Mouse (Mus musculus): ENCODE measurements at regions not wholly inside any gene's neighbourhood (a gene's known extent, or its start where the extent isn't known, plus 50 kb on each side); places are given as distances from the start of the nearest gene placed in this dataset.
A peak's percentile ranks its signal among the peaks of the same experiment; 100 is the strongest.

DNA sequence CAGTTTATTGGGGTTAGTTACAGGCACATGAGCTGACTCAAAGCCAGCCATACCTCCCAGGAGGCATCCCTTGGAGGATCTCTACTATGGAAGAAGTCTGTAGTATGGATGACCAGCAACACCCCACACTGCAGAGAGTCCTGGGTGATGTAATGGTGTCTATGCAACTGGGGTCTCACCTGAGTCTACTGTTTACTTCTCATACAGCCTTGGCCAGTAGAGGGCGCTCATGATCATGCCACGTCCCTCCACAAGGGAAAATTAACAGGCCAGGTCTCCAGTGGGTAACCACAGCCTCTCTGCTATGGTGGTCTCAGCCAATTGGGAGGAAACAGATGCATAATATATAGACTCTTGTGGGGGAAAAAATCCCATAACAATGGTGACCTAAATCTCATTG is 111.7 kb downstream of the Cdh26 start:
- intact Hi-C loops (cut with DNase I), result no loop called here
- DNase-seq, result peak in 1 of 2 experiments; percentile 12

DNA sequence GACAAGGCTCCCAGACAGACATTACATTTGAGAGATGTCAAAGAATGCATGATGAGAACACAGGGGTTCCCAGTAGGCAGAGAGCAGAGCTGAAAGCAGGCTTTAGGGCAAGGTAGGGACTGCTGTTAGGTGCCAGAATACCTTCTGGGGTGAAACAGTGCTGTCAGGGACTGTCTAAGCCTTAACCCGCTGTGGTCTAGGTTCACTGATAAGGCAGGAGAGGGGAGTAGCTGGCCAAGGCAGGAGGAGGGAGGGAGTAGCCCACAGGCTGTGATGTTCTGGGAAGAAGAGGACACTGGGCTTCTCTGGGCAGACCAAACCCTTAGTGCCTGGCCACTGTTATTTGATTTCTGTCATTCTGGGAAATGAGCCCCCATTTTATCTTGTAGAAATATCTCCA is 114.1 kb downstream of the Cdh26 start:
- DNase-seq, result no peak
- intact Hi-C loops (cut with DNase I), result no loop called here

DNA sequence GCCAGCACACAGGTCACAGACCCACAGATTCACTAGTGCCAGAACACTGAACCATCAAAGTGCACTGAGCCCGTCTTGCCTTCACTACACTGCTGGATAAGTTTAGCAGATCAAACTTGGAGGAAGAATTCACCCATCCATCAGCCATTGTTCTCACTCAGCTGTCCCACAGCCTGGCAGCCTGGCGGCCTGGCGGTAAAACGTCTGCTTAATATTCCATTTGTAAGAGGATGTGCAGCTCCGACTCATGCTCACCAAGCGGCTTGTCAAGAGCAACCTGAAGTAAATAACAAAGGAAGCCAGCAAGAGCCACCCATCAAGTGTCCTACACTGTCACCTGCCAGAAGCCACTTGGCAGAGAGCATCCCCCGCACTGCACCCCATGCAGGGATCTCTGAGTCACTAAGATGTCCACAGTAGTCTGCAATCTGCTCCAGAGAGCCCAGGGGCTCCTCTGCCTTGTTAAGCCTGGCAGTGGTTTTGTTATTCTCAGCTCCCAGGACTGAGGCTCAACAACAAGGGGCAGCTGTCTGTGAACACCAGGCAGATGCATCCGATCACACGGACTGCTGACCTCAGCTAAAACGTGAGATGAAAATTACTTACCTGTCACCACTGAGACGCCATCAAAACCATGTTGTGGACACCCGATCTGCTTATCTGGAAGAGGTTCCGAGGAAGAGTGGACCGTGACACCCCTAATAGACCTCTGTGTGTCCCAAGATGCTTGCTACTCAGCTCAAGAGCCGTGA is 115.4 kb downstream of the Cdh26 start:
- DNase-seq, result no peak
- intact Hi-C loops (cut with DNase I), result no loop called here

DNA sequence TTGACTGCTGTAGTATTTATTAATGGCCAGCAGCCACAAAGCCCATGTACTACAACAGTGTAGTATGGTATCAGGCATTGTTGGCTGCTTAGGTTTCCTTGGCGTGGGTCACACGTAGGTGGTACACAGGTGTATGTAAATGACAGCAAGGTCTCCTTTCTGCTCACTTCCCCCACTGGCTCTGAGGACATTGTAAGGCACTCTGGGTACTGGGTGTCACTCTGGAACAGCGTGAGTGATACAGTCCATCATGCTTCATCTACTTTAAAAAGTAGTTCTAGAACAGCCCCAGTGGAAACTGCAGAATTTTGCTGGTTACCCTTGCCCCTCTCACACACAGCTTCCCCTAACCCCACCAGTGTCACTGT is 116.0 kb downstream of the Cdh26 start:
- no peak for DNase-seq
- intact Hi-C loops (cut with DNase I), result no loop called here

DNA sequence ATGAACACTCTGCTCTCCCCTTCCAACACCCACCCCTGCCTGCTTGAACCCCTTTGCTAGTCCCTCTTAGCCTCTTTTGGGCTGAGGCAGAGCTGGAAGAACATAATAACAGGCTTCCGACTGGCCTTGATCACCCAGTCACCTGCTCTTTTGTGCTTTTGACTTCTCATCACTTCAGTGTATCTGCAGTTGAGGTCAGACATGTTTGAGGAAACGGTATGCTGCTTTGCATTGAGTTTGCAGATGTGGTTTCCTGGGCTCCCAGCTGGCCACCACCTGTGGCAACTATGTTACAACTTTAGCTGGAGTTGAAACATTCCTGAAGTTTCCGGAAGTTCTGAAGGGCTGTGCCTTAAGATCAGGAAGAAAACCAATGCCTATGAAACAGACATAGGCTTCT is 116.6 kb downstream of the Cdh26 start:
- no peak for DNase-seq
- intact Hi-C loops (cut with DNase I), result no loop called here

DNA sequence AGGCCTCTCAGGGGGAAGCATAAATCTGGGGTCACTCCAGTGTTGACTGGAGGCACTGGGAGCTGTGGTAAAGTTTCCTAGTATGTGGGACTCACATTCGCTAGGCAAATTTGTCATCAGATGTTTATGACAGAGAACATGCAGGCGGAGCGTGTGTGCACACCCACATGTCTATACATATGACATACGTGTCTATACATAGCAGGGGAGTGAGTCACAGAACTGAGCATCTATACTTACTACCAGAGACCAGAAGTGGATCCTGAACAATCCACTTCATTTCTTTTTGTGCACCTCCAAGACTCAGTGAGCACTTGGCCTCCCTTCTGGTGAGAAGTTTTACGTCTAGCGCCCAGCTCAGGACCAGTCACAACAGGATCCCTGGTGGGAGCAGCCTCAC is 118.6 kb downstream of the Cdh26 start:
- DNase-seq, result no peak
- intact Hi-C loops (cut with DNase I), result no loop called here

DNA sequence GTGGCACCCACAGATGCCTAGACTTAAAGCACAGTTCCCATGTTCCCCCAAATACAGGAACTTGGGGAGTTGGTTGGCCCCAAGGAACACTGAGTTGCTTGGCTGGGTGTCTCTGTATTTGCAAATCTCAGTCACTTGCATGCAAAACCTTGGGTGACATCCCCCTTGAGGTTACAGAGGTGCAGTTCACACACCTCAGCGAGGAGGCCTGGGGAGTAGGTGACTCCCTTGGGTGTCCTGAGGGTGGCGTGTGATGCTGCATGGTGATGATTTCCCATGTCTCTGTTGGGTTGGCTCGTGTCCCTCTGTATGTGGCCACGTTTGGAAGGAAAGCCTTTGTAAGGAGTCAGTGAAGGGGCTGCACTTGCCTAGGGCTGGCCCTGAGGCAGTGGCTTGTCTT is 123.4 kb downstream of the Cdh26 start:
- DNase-seq, result no peak
- intact Hi-C loops (cut with DNase I), result no loop called here

DNA sequence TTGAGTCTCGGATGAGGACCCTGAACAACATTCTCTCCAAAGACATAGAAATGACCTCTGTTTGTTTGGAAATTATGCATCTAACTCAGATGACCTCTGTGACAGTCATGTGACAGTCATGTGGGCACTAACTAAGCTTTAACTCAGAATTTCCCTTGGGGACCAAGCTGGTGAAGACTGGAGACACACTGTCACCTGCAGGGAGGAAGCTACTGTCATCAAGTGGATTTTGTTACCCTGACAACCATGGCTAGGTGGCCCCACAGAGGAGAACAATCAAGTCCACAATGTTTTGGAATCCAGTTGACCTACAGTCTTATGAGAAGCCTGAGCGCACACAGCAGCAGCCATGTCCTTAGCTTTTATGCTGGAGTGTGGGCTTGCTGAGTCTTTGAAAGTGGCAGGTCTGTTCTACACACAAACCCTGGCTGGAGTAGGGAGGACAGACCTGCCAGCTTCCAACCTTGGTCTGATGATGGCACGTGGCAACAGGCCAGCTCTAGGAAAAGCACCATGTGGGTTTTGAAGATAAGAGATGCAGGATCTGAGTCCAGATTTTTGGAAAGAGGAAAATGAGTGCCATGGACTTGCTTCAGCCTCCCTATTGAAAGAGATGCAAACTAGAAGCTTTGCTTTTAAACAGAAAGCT is 125.5 kb downstream of the Cdh26 start:
- DNase-seq, result no peak
- intact Hi-C loops (cut with DNase I), result no loop called here

DNA sequence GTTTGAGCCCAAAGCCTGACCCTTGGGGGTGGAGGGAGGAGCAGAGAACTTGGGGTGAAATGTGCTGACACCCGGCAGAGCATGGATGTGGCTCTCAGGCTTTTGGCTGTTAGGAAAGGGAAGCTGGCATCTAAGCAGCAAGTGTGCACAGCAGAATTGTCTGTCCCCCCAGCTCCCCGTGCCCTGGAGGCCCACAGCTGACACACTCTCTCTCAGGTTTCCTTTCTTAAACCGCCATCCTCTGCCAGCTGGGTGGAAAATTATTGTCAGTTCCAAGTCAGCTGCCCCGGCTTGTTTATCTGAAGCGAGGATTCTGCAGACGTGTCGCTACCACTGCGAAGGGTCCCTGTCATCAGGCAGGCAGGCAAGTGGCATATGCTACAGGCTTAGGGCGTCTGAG is 127.6 kb downstream of the Cdh26 start:
- no peak for DNase-seq
- intact Hi-C loops (cut with DNase I), result no loop called here

DNA sequence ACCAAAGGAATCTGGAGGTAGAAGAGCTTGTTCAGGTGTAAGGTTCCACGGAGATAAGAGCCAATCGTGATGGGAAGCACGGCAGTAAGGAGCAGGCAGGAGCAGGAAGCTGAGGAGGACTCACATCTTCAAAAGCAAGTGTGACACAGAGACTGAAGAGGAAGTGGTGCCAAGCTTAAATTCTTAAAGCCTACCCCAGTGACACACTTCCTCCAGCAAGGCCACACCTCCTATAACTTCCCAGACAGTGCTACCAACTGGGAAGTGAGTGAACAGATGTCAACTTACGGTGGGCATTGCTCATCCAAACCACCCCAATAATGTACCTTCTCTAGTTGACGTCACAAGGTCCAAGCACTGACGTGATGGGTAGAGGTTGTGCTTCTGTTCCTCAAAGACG is 133.0 kb downstream of the Cdh26 start:
- intact Hi-C loops (cut with DNase I), result no loop called here

DNA sequence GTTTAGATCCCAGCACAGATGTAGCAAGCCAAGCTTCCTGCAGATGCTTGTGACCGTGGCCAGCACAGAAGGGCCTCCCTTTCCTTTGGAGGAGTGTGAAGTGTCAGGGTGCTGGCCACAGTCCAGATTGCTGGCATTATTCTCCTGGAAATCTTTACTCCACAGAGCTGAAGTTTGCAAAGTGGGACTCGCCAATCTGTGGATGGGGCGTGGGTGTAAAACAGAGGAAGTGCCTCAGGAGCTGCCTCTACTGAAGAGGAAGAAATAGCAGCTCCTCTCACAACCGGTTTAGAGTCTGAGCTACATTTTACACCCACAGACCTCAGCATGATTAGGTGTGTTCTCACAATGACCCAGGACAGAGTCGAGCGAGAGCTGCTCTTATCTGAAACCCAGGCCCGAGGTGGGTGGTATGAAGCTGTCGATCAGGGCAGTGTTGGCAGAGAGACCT is 135.1 kb downstream of the Cdh26 start:
- intact Hi-C loops (cut with DNase I), result no loop called here
- no peak for DNase-seq

More for the DNA sequence above, 133.0 kb downstream of the Cdh26 start:
- DNase-seq, result no peak

DNA sequence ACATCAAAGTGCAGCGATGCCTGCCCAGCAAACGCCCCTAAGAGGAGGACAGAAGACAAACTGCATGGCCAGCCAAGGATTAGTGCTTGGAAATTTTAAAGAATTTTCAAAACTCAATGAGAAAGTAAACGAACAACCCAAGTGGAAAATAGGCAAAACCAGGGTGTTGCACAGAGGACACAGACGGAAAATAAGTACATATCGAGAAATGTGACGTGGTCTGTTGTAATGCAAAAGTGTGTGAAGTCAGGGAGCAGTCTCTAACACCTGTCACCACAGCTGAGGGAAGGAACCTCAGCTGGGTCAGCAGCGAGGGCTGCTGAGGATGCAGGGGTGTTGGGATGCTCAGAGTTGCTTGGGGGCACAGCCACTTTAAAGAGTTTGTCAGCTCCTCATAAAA is 137.2 kb downstream of the Cdh26 start:
- no peak for DNase-seq
- intact Hi-C loops (cut with DNase I), result no loop called here

DNA sequence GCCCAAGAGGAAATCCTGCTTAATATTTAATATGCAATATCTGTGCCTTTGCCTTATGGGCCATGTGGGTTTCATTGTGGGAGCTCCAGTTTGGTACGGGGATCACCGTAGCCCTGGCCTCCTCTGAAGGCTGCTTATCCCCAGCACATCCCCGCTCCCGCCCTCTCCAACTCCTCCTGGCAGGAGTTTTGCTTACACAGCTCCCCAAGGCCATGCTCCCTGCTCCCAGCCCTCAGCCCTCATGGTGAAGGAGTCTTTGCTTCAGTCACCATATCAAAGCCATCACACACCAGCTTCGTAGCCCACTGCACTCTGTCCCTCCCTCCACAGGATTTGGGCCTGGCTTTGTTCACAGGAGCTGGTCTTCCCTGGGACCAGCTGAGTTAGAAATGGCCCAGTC is 142.0 kb downstream of the Cdh26 start:
- intact Hi-C loops (cut with DNase I), result no loop called here
- DNase-seq, result no peak

DNA sequence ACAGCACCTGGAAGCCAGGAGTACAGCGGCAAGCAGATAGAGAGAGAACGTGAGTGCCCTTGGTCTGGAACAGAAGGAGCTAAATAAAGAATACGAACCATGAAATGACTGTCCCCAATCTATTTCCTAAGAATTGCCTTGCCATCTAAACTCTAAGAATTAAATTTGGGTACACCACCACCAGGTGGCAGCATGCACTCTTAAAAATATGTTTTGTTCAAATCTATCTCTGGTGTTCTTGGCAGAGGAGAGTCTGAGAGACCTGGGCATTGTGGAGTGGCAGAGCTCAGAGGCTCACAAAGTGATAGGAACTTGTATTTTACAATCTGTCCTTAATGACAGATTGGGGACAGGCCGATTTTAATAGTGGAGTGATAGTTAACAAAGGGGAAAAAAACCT is 144.5 kb downstream of the Cdh26 start:
- intact Hi-C loops (cut with DNase I), result loop anchor here (2.0 kb wide), 1 partner anchor 90 kb away; no protein-coding TSS in a partner anchor
- DNase-seq, result peak in 1 of 2 experiments; percentile 36

DNA sequence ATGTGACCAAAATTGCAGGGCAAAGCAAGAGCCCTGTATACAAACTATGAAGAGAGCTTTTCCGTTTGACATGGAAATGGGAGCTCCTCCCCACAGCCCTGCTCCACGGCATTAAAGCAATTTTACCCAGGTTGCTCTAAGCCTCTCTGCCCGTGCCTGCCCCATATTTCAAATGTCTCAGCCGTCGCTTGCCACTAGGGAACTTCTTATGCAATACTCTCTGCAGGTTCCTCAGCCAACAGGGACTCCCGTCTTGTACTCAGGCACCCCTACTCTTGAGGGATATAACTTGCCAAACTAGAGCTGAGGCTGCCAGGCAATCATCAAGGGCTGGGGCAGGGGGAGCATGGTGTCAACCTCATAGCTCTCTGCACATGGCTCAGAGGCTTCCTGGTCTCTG is 145.1 kb downstream of the Cdh26 start:
- intact Hi-C loops (cut with DNase I), result loop anchor here (2.0 kb wide), 1 partner anchor 89 kb away; no protein-coding TSS in a partner anchor
- DNase-seq, result no peak

DNA sequence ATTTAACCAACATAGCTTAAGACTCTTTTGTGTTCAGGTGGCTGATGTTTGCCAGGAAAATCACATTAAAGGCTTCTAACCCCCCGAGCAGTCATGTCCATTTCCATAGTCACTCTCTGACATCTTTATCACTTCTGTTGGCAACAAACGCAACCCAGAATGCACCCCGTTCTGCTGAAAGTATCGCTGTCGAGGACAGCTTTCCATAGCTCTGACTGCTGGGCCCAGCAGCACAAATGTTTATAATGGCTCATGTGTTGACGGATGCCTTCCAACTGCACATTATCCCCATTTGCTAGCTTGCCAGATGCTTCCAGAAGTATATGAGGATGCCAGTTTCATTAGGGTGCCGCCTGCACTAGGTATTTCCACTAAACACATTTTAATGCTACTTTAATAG is 145.7 kb downstream of the Cdh26 start:
- no peak for DNase-seq
- intact Hi-C loops (cut with DNase I), result no loop called here

DNA sequence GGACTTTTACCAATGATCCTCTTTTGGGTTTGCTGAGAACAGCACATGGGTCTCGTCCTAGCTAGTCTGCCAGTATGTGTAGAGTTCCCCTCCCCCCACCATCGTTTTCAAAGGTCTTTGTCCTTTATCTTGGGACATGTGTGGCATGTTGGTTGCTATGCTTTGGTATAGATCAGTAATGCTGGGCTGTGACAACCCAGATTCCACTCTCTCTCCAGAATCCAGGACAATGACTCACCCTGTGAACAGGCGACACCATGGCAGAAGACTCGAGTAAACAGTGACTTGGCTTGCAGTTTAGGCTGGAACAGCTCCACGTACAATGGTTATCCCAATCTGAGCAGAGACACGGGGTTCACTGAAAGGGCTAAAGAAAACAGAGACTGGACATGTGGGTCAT is 149.2 kb downstream of the Cdh26 start:
- no peak for DNase-seq
- intact Hi-C loops (cut with DNase I), result no loop called here

DNA sequence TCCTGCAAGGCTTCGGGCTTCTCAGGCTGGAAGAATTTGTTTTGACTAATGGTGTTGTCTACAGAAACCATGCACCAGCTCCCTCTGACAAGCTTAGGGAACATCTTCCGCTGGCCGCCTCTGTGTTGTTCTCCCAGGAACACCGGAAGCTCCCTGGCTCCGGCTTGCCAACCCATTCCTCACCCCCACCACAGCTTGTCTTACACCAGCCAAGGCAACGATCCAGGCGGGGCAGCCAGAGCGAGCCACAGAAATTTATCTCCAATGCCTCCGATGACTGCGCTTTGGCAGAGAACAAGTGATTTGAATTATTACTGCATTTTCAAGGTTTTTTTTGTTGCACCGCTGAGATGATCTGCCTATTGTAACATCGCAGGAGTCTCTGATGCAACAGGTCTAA is 151.0 kb downstream of the Cdh26 start:
- no peak for DNase-seq
- intact Hi-C loops (cut with DNase I), result no loop called here

DNA sequence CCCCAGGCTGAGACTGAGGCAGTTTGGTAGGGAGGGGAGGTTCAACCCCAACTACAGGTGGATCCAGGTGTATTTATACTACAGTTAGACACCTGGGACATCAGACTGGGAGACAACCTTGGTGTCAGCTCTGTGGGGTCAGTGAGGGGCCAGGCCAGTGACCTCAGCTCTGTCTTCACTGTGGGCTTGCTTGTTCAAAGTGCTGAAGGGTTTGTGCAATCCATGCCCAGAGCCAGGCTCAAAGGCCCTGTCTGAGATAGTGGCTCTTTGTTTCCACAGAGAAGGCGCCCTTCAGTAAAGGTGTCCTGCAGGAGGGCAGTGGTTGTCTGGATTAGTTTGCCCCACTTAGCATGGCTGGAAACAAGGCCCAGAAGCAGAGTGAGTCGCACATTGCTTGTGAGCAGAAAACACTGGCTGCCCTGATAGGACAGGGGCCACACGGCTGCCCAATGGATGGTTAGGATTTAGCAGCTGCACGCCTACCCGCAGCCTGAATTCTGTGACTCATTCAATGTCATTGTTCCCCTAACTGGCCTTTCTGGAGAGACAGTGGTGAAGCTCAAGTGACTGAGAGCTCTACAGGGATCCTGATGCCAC is 154.7 kb downstream of the Cdh26 start:
- intact Hi-C loops (cut with DNase I), result no loop called here
- no peak for DNase-seq

DNA sequence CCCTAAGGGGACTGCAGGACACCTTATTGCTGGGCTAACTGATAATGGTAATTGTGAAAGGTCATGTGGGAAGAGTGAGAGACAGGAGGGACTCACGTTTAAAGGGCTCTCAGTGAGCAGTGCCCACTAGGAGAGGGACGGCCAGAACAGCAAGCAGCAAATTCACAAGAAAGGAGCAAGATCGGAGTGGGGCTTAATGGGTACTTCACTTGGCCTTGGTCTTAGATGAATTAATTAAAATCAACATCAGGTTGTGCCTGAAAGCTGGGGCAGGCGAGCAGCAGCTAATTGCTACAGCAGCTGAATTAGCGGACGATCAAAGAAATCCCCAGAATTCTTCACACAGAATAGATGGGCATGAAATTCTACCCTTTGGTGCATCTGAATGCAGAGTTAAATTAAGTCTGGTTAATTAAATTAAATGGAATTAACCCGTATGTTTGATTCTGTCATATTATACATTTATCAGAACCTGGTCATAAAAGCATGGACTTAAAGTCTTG is 156.9 kb downstream of the Cdh26 start:
- DNase-seq, result no peak
- intact Hi-C loops (cut with DNase I), result no loop called here

DNA sequence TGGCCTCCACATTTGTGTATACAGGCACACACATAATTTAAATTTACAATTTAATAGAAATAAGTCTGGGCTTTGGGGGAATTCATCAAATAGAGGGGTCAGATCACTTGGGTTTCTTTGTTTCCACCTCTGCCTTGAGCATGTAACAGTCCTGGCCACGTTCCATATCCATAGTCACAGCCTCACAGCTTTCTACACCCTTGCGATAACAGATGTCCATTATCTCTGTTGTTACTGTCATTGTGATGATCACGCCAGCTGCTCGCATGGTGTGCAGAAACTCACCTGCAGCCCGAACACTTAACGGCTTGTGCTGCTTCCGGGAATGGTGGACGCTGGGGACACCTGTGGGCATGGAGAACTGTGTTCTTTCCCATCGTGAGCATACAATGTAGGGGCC is 163.4 kb downstream of the Cdh26 start:
- DNase-seq, result no peak
- intact Hi-C loops (cut with DNase I), result no loop called here

DNA sequence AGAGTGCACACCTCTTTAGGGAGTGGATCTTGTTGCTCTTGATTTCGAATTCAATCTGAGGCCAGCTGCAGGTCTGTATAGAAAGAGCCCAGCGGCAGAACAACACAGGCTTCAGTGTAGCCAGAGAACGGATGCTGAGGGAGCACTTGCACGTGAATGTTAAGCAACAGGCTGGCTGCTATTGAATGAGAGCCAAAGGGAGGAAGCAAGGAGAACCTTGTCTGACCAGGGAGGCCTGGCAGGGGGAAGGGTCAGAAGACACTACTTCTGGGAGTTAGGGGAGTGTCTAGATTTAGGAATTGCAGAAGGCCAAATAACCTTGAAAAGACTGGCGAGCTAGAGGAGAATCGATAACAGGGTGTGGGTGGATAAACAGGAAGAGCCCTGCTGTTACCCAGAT is 163.8 kb downstream of the Cdh26 start:
- intact Hi-C loops (cut with DNase I), result no loop called here
- DNase-seq, result no peak

Measured in gastrocnemius, postnatal 36 days (tissue).